Mouse (Mus musculus) layer of hippocampus, adult 2 months (tissue): ENCODE measurements around the gene Zmynd11. TPM values are rescaled to one million over a fixed set of nuclear protein-coding genes. Genes with fewer than 3 reads are reported as not detected.
"Not testable (repeated sequence)": the region's sequence is repeated elsewhere in the genome, so short reads cannot be mapped to it uniquely, and the experiment has no call there.

Experiments used
- DNase-seq, 2 experiments: peaks; one replicate each; pipeline ENCODE4 v3.0.0; 2022; ENCODE audit warnings: low spot score in 2 of 2
- H3K27ac ChIP-seq: fragments of 200-600 bp; 2 replicates; pipeline ENCODE4 v1.8.1; 2022
- H3K4me3 ChIP-seq: fragments of 200-600 bp; 2 replicates; pipeline ENCODE4 v1.8.1; 2022; ENCODE audit warnings: mild to moderate bottlenecking
- CTCF ChIP-seq: fragments of 200-600 bp; conservative IDR thresholded peaks from 2 replicates; pipeline ENCODE4 v1.8.1; 2022; ENCODE audit warnings: antibody characterized with exemption, mild to moderate bottlenecking, moderate library complexity
- total RNA-seq, 2 experiments: library from RNA; stranded (reverse); gene quantifications; 2 replicates each; pipeline ENCODE4 v1.2.3; 2021

Gene Zmynd11
- total RNA-seq, 2 experiments from 2014 or later = 286 to 287 TPM

DNA sequence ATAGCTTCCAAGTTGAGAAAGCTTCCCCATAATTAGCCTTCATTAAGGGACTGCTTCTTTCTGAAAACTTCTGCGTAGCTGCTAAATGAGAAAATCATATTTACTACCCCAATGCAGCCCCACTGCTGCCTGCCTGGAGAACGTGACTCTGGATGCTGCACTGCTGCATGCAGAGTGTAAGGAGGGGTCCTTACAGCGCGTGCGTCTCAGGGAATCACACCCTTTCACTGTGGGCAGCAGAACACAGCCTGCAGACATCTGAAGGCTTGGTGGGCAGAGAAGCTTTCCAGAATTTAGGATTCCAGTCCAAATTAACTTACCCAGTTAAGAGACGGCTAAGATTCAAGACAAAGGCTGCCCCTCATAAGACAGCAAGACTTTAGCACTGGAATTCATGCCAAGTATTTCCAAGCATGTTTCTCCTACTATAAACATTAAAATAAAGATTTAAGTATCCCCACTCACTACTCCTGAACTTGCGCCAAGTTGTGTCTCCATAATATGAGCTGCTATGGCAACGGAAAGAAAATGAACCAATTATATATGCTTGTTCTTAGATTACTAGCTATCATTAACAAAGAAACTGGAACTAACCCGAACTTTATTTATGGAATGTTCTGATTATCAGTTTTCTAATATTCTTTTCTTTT, 7.2 kb downstream of the Zmynd11 start:
- no peak for TF ChIP-seq CTCF
- H3K27ac ChIP-seq = peak overlapping the region; percentile 39; the same call in 1 of the 2 replicates
- no peak for DNase-seq
- no peak overlapping the region for H3K4me3 ChIP-seq

- DNase-seq = no peak
- no peak overlapping the region for H3K4me3 ChIP-seq
- H3K27ac ChIP-seq = no peak overlapping the region; the same call in 1 of the 2 replicates
- no peak for TF ChIP-seq CTCF
Measured at GRCm38 (mm10) chr13:9753706-9754105, 11.4 kb downstream of the Zmynd11 start.

GRCm38 (mm10) chr13:9750320-9750719, 14.8 kb downstream of the Zmynd11 start:
- no peak for TF ChIP-seq CTCF
- DNase-seq = no peak
- H3K4me3 ChIP-seq = no peak overlapping the region

GRCm38 (mm10) chr13:9749796-9750195, 15.3 kb downstream of the Zmynd11 start:
- no peak overlapping the region for H3K4me3 ChIP-seq
- no peak for TF ChIP-seq CTCF
- no peak for DNase-seq
- peak overlapping the region; percentile 73 for H3K27ac ChIP-seq

More at GRCm38 (mm10) chr13:9750320-9750719, 14.8 kb downstream of the Zmynd11 start:
- H3K27ac ChIP-seq = peak overlapping the region; percentile 73

DNA sequence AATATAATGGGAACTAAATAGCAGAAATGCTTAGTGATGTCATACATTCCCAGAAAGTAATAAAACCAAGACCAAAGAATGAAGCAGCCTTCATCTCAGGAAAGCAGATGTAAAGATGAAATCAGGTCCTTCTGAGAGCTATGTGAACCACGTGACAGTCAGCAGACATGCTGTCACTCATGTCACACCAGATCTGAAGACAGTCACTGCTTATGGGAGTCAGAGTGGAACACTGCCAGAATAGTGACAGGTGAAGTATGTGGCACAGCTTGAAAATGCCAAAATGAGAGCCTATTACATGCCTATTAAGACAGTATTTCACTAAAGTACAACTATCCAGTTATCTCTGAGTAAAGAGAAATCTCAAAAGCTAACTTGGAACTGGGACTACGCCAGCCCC, 26.9 kb downstream of the Zmynd11 start:
- no peak overlapping the region for H3K4me3 ChIP-seq
- H3K27ac ChIP-seq = no peak overlapping the region
- no peak for DNase-seq
- no peak for TF ChIP-seq CTCF

- no peak overlapping the region for H3K4me3 ChIP-seq
- H3K27ac ChIP-seq = 0 out of 2 replicates have a peak overlapping the region, but pooled peaks have one; percentile 6
- TF ChIP-seq CTCF = no peak
- DNase-seq = no peak
Measured at GRCm38 (mm10) chr13:9737024-9737423, 28.1 kb downstream of the Zmynd11 start.

DNA sequence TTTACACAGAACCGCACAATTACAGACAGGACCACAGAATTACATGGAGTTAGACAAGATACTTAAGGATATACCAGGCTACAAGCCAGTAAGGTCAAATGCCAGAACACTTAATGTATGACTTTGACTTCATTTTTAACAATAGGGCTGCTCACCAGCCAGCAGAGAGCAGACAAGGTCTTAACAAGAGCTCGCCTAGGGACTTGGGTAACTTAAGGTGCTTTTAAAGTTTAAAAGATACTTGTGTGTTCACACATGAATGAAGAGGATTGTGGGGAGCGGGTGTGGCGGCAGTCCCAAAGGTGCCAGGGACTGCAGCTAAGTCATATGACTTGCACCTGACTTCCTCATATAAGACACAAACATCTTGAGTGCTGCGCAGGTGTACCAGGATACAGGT, 32.9 kb downstream of the Zmynd11 start:
- DNase-seq, H3K27ac ChIP-seq, H3K4me3 ChIP-seq: not testable (repeated sequence)

GRCm38 (mm10) chr13:9729073-9729472, 36.1 kb downstream of the Zmynd11 start:
- Histone ChIP-seq H3K4me3 (no peak overlapping the region), H3K27ac (no peak overlapping the region)
- DNase-seq = no peak
- TF ChIP-seq CTCF = no peak

GRCm38 (mm10) chr13:9715224-9715623, 49.9 kb downstream of the Zmynd11 start:
- no peak for TF ChIP-seq CTCF
- Histone ChIP-seq H3K27ac (no peak overlapping the region), H3K4me3 (no peak overlapping the region)
- DNase-seq = no peak

DNA sequence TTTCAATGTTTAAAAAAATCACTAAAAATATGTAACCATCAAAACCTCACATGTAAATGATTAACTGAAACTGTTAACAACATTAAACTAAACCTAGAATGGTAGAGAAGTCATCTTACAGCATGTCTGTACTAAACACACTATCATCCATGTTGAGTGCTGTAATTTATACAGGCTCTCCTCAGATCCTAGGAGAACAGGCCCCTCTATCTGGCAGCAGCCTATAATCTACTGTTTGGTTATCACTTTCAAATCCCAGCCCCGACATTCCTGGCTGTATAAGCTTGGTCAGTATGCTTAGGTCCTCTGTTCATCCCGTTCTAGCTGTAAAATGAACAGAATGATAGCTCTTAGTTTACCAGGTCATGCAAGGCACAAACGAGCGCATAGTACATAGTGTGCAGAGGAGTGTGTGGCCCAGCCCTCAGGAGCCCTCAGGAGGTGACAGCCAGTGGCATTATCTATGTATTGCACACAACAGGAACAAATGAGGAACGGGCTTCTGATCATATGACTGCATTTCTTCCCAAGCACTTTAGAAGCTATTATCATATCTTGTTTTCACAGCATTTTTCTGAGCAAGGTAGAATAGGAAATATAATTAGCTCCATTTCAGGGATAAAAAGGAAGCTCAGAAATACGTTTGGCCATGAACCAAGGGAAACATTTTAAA, 51.5 kb downstream of the Zmynd11 start:
- Histone ChIP-seq H3K4me3 (no peak overlapping the region), H3K27ac (peak overlapping the region; percentile 50; the same call in 1 of the 2 replicates)
- no peak for DNase-seq
- TF ChIP-seq CTCF = no peak

DNA sequence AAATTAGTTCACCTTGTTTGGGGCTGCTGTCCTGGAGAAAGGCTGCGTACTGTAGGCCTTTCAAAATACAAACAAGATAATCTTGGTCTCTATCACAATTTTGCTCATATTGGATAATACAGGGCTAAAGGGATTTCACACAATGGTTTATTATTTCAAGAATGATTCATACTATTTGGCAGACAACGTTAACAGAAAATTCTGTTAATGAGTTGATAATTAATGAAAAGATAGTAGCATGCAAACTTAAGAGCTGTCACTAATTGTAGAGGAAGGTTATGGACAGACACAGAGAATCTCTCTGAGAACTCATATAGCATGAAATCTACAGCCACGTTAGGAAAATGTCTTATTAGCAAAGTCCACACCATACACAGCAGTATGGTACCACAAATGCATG, 52.2 kb downstream of the Zmynd11 start:
- Histone ChIP-seq H3K27ac (peak overlapping the region; percentile 50; the same call in 1 of the 2 replicates), H3K4me3 (no peak overlapping the region)
- no peak for DNase-seq
- TF ChIP-seq CTCF = no peak

DNA sequence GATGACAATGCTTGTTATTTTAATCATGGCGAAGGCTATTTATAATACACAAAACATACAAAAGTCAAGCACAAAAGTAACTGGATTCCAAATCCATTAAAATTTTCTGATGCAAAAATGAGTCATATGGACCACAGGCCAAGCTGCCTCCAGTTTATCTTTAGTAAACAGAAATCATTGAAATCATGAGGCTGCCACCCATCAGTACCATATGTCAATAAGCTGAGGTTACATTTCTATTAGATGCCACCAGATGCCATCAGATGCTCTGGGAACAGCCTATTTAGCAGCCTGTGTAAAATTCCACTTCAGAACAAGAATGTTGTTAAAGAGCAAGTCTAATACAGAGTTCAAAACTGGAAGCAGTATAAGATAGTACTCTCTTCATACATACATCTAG, 52.7 kb downstream of the Zmynd11 start:
- Histone ChIP-seq H3K27ac (no peak overlapping the region), H3K4me3 (no peak overlapping the region)
- DNase-seq = peak in 1 of 2 experiments; percentile 25
- TF ChIP-seq CTCF = no peak

- no peak for TF ChIP-seq CTCF
- DNase-seq = no peak
- no peak overlapping the region for H3K27ac ChIP-seq
- H3K4me3 ChIP-seq = no peak overlapping the region
Measured at GRCm38 (mm10) chr13:9708433-9709240, 56.5 kb downstream of the Zmynd11 start.
